Mouse (Mus musculus) lung, adult 2 months (tissue): ENCODE data around the gene Akt1s1.

Experiments used
- CTCF ChIP-seq: fragments of 200-500 bp; IDR thresholded peaks from 2 replicates; pipeline ENCODE4 v1.5.1; 2011; ENCODE audit warnings: mild to moderate bottlenecking, low read length, control low read depth; ENCODE audit not compliant: insufficient read depth
- POLR2A ChIP-seq: fragments of 200-500 bp; IDR thresholded peaks from 2 replicates; pipeline ENCODE4 v1.6.1; 2011; ENCODE audit warnings: low read depth, mild to moderate bottlenecking, control low read depth, low read length, borderline replicate concordance; ENCODE audit errors: extremely low read depth

DNA sequence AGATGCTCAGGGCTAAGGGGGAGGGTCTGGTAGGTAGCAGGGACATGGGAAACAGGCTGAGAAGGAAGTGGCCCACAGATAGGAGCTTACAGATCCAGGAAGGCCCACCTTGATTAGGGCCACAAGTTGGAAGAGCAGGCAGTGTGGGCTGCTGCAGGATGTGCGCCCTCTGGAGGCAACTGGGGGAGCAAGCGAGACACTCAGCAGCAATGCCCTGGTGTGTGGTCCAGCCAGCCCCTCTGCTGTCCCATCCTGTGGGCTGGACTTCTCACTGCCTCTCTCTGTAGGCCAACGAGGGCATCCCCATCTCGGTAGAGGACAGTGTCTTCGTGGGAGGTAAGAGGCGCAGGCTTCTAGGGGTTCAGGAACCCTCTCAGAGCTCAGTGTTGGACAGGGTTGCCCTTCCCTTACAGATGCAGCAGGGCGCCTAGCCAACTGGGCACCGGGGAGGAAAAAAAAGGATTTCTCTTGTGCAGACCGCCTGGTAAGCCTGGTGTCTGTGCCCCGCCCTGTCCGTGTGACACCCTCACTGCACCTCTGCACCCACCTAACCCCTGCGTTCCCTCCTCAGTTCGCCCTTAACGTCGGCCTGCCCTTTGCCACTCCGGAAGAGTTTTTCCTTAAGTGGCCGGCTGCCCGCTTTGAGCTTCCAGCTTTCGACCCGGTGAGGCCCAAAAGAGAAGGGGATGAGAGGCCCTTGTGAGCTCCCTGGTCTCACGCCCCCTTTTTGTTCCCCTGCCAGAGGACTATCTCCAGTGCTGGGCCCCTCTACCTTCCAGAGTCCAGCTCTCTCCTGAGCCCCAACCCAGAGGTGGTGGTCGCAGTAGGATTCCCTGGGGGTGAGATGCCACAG is 12.0 kb downstream of the Akt1s1 start:
- TF ChIP-seq CTCF: peak; percentile 83
- TF ChIP-seq POLR2A: no peak
